Mouse (Mus musculus): ENCODE measurements around the gene Hmgn2.
A peak's percentile ranks its signal among the peaks of the same experiment; 100 is the strongest.

The Hmgn2 gene

GRCm38 (mm10) chr4:133978021-133978711 is 9.7 kb upstream of the Hmgn2 start:
- no peak for ATAC-seq (ENCODE audit: low TSS enrichment)

- no peak for ATAC-seq (ENCODE audit: low TSS enrichment)
Measured at GRCm38 (mm10) chr4:133971741-133972140, 3.3 kb upstream of the Hmgn2 start.

GRCm38 (mm10) chr4:133970876-133971275 is 2.4 kb upstream of the Hmgn2 start:
- ATAC-seq (ENCODE audit: low TSS enrichment) = no peak

- no peak for ATAC-seq (ENCODE audit: low TSS enrichment)
Measured at GRCm38 (mm10) chr4:133970196-133970595, 1.7 kb upstream of the Hmgn2 start.

- no peak for ATAC-seq (ENCODE audit: low TSS enrichment)
Measured at GRCm38 (mm10) chr4:133969114-133969770, 792 bp upstream of the Hmgn2 start.

- ATAC-seq (ENCODE audit: low TSS enrichment) = peak; percentile 43
Measured at GRCm38 (mm10) chr4:133967866-133968149, 642 bp downstream of the Hmgn2 start.

GRCm38 (mm10) chr4:133967138-133967865 is 1.1 kb downstream of the Hmgn2 start:
- ATAC-seq (ENCODE audit: low TSS enrichment) = peak; percentile 52

- ATAC-seq (ENCODE audit: low TSS enrichment) = no peak
Measured at GRCm38 (mm10) chr4:133966271-133966940, 2.0 kb downstream of the Hmgn2 start.

GRCm38 (mm10) chr4:133962566-133962965 is 5.9 kb downstream of the Hmgn2 start:
- ATAC-seq (ENCODE audit: low TSS enrichment) = no peak

GRCm38 (mm10) chr4:133958884-133959283 is 9.6 kb downstream of the Hmgn2 start:
- no peak for ATAC-seq (ENCODE audit: low TSS enrichment)

GRCm38 (mm10) chr4:133956358-133956757 is 12.1 kb downstream of the Hmgn2 start:
- ATAC-seq (ENCODE audit: low TSS enrichment) = no peak

GRCm38 (mm10) chr4:133946736-133947135 is 21.7 kb downstream of the Hmgn2 start:
- no peak for ATAC-seq (ENCODE audit: low TSS enrichment)

- ATAC-seq (ENCODE audit: low TSS enrichment) = no peak
Measured at GRCm38 (mm10) chr4:133943791-133944190, 24.7 kb downstream of the Hmgn2 start.

GRCm38 (mm10) chr4:133942679-133943078 is 25.8 kb downstream of the Hmgn2 start:
- ATAC-seq (ENCODE audit: low TSS enrichment) = no peak

- ATAC-seq (ENCODE audit: low TSS enrichment) = no peak
Measured at GRCm38 (mm10) chr4:133941576-133941975, 26.9 kb downstream of the Hmgn2 start.

GRCm38 (mm10) chr4:133940386-133941260 is 27.8 kb downstream of the Hmgn2 start:
- ATAC-seq (ENCODE audit: low TSS enrichment) = no peak

GRCm38 (mm10) chr4:133938077-133938476 is 30.4 kb downstream of the Hmgn2 start:
- ATAC-seq (ENCODE audit: low TSS enrichment) = no peak

GRCm38 (mm10) chr4:133931785-133932184 is 36.7 kb downstream of the Hmgn2 start:
- ATAC-seq (ENCODE audit: low TSS enrichment) = no peak

- no peak for ATAC-seq (ENCODE audit: low TSS enrichment)
Measured at GRCm38 (mm10) chr4:133931349-133931748, 37.1 kb downstream of the Hmgn2 start.

GRCm38 (mm10) chr4:133929278-133929670 is 39.2 kb downstream of the Hmgn2 start:
- ATAC-seq (ENCODE audit: low TSS enrichment) = no peak

GRCm38 (mm10) chr4:133928576-133929277 is 39.7 kb downstream of the Hmgn2 start:
- no peak for ATAC-seq (ENCODE audit: low TSS enrichment)
